Mouse (Mus musculus) adrenal gland, postnatal 14 days (tissue): ENCODE results near the gene Mcat. TPM values are rescaled to one million over a fixed set of nuclear protein-coding genes. Genes with fewer than 3 reads are reported as not detected.

ENCODE experiments used
- DNase-seq: peaks from one replicate; pipeline ENCODE4 v3.0.0; 2021; ENCODE audit warnings: mixed read lengths
- long read RNA-seq, 2 experiments: library from polyadenylated mRNA; stranded (forward); transcript quantifications; one replicate each; pipeline ENCODE4 v2.0.0; 2021
- total RNA-seq: library from RNA; stranded (reverse); gene quantifications from 2 replicates; pipeline ENCODE4 v1.2.3, GENCODE M21; 2021

Mcat gene
- total RNA-seq, result 34.6 and 41.1 TPM in 2 replicates
- long read RNA-seq, experiment 1, transcript Mcat-201 (4 exons, 1,917 nt), result major isoform, 69 of 92 reads
- long read RNA-seq, experiment 1, partial matches to known transcripts, result 0 of 92 reads
- long read RNA-seq, experiment 1, other reads (novel, unspliced or antisense), result 20 of 92 reads
- long read RNA-seq, experiment 2, transcript Mcat-201 (4 exons, 1,917 nt), result major isoform, 43 of 65 reads
- long read RNA-seq, experiment 2, transcript Mcat-206 (3 exons, 740 nt), result minor isoform, 5 of 65 reads
- long read RNA-seq, experiment 2, partial matches to known transcripts, result 0 of 65 reads
- long read RNA-seq, experiment 2, other reads (novel, unspliced or antisense), result 17 of 65 reads

GRCm38 (mm10) chr15:83563327-83563856, at the start of gene Mcat, which contains the start of gene Tspo:
TSS of gene Mcat (minus strand) at chr15:83563787.
TSS of gene Tspo (plus strand) at chr15:83563592.
- DNase-seq, result peak; percentile 89

GRCm38 (mm10) chr15:83607115-83607802, 43.7 kb upstream of the Mcat start:
- DNase-seq, result peak; percentile 88

- no peak for DNase-seq
Observed at GRCm38 (mm10) chr15:83606700-83607099, 43.1 kb upstream of the Mcat start.

GRCm38 (mm10) chr15:83606216-83606615, 42.6 kb upstream of the Mcat start:
- DNase-seq, result no peak

GRCm38 (mm10) chr15:83603426-83603825, 39.8 kb upstream of the Mcat start:
- no peak for DNase-seq

- no peak for DNase-seq
Observed at GRCm38 (mm10) chr15:83603046-83603396, 39.4 kb upstream of the Mcat start.

GRCm38 (mm10) chr15:83602372-83603045, 38.9 kb upstream of the Mcat start:
- peak; percentile 71 for DNase-seq

- no peak for DNase-seq
Observed at GRCm38 (mm10) chr15:83601185-83601584, 37.6 kb upstream of the Mcat start.

GRCm38 (mm10) chr15:83596833-83597232, 33.2 kb upstream of the Mcat start:
- no peak for DNase-seq

GRCm38 (mm10) chr15:83595364-83595711, 31.8 kb upstream of the Mcat start:
- DNase-seq, result no peak

GRCm38 (mm10) chr15:83594513-83595363, 31.2 kb upstream of the Mcat start, which contains the start of gene Ttll12:
TSS of gene Ttll12 (minus strand) at chr15:83595157.
- peak; percentile 97 for DNase-seq

GRCm38 (mm10) chr15:83593702-83594512, 30.3 kb upstream of the Mcat start:
- no peak for DNase-seq

- DNase-seq, result peak; percentile 69
Observed at GRCm38 (mm10) chr15:83593189-83593585, 29.6 kb upstream of the Mcat start.

GRCm38 (mm10) chr15:83592260-83593188, 28.9 kb upstream of the Mcat start:
- DNase-seq, result no peak

- DNase-seq, result no peak
Observed at GRCm38 (mm10) chr15:83591758-83592157, 28.2 kb upstream of the Mcat start.

- DNase-seq, result no peak
Observed at GRCm38 (mm10) chr15:83590841-83591240, 27.3 kb upstream of the Mcat start.

- DNase-seq, result no peak
Observed at GRCm38 (mm10) chr15:83584741-83585220, 21.2 kb upstream of the Mcat start.

GRCm38 (mm10) chr15:83583419-83584156, 20.0 kb upstream of the Mcat start:
- DNase-seq, result peak; percentile 84

GRCm38 (mm10) chr15:83582931-83583330, 19.3 kb upstream of the Mcat start:
- no peak for DNase-seq
